Mouse (Mus musculus): ENCODE results near the gene Zfp334. TPM values are rescaled to one million over a fixed set of nuclear protein-coding genes. Genes with fewer than 3 reads are reported as not detected.

The Zfp334 gene
- polyA plus RNA-seq (2011; ENCODE audit: insufficient read depth, insufficient read length, low read depth, missing spikeins), result 7.3 and 7.5 TPM in 2 replicates

- Histone ChIP-seq H3K9me3 (replicated peaks; ENCODE audit: control insufficient read depth, insufficient read depth, low read length, poor library complexity, severe bottlenecking) (no peaks in the 10 kb centered on the region), H3K4me3 (ENCODE audit: low read depth, low read length) (peak within 1 kb of the TSS; percentile 66), H3K27ac (ENCODE audit: insufficient read depth, low read length) (no peak within 1 kb of the TSS), H3K27me3 (ENCODE audit: control insufficient read depth, insufficient read depth, low read length, poor library complexity, severe bottlenecking) (no peaks in the 10 kb centered on the region), H3K36me3 (ENCODE audit: control insufficient read depth, insufficient read depth, low read length, poor library complexity, severe bottlenecking) (no peaks in the 10 kb centered on the region), H3K9ac (ENCODE audit: low read depth, poor library complexity, severe bottlenecking) (peak within 1 kb of the TSS; percentile 79), H3K4me1 (ENCODE audit: control insufficient read depth, insufficient read depth, low read length) (no peaks in the 10 kb centered on the region)
- TF ChIP-seq POLR2A (IDR thresholded peaks at IDR 0.05; ENCODE audit: insufficient read depth, low read length) (no peak), EP300 (IDR thresholded peaks at IDR 0.05; ENCODE audit: insufficient read depth, low read depth, low read length) (no peak), CTCF (IDR thresholded peaks at IDR 0.05; ENCODE audit: low read depth, low read length) (no peak)
These were observed at the start of gene Zfp334 for GRCm38 (mm10) chr2:165387844-165388495. Zfp334 (minus strand) TSS chr2:165388259.

GRCm38 (mm10) chr2:165428694-165429093, 40.6 kb upstream of the Zfp334 start:
- Histone ChIP-seq H3K9ac (ENCODE audit: low read depth, poor library complexity, severe bottlenecking) (no peak overlapping the region), H3K36me3 (ENCODE audit: control insufficient read depth, insufficient read depth, low read length, poor library complexity, severe bottlenecking) (no peaks in the 10 kb centered on the region), H3K27me3 (ENCODE audit: control insufficient read depth, insufficient read depth, low read length, poor library complexity, severe bottlenecking) (no peaks in the 10 kb centered on the region), H3K27ac (ENCODE audit: insufficient read depth, low read length) (no peak overlapping the region), H3K4me1 (ENCODE audit: control insufficient read depth, insufficient read depth, low read length) (no peaks in the 10 kb centered on the region), H3K9me3 (replicated peaks; ENCODE audit: control insufficient read depth, insufficient read depth, low read length, poor library complexity, severe bottlenecking) (no peaks in the 10 kb centered on the region), H3K4me3 (ENCODE audit: low read depth, low read length) (no peak overlapping the region)
- TF ChIP-seq CTCF (IDR thresholded peaks at IDR 0.05; ENCODE audit: low read depth, low read length) (no peak), POLR2A (IDR thresholded peaks at IDR 0.05; ENCODE audit: insufficient read depth, low read length) (no peak)

GRCm38 (mm10) chr2:165420195-165420594, 32.1 kb upstream of the Zfp334 start:
- TF ChIP-seq CTCF (IDR thresholded peaks at IDR 0.05; ENCODE audit: low read depth, low read length) (no peak), POLR2A (IDR thresholded peaks at IDR 0.05; ENCODE audit: insufficient read depth, low read length) (no peak), EP300 (IDR thresholded peaks at IDR 0.05; ENCODE audit: insufficient read depth, low read depth, low read length) (no peak)
- Histone ChIP-seq H3K27me3 (ENCODE audit: control insufficient read depth, insufficient read depth, low read length, poor library complexity, severe bottlenecking) (no peaks in the 10 kb centered on the region), H3K27ac (ENCODE audit: insufficient read depth, low read length) (no peak overlapping the region), H3K9me3 (replicated peaks; ENCODE audit: control insufficient read depth, insufficient read depth, low read length, poor library complexity, severe bottlenecking) (no peaks in the 10 kb centered on the region), H3K36me3 (ENCODE audit: control insufficient read depth, insufficient read depth, low read length, poor library complexity, severe bottlenecking) (no peaks in the 10 kb centered on the region), H3K4me3 (ENCODE audit: low read depth, low read length) (no peak overlapping the region), H3K9ac (ENCODE audit: low read depth, poor library complexity, severe bottlenecking) (no peak overlapping the region), H3K4me1 (ENCODE audit: control insufficient read depth, insufficient read depth, low read length) (no peaks in the 10 kb centered on the region)

GRCm38 (mm10) chr2:165419670-165420111, 31.6 kb upstream of the Zfp334 start:
- TF ChIP-seq POLR2A (IDR thresholded peaks at IDR 0.05; ENCODE audit: insufficient read depth, low read length) (no peak), EP300 (IDR thresholded peaks at IDR 0.05; ENCODE audit: insufficient read depth, low read depth, low read length) (no peak), CTCF (IDR thresholded peaks at IDR 0.05; ENCODE audit: low read depth, low read length) (no peak)
- H3K27ac ChIP-seq (ENCODE audit: insufficient read depth, low read length), result no peak overlapping the region

GRCm38 (mm10) chr2:165418577-165418976, 30.5 kb upstream of the Zfp334 start:
- H3K27me3 ChIP-seq (ENCODE audit: control insufficient read depth, insufficient read depth, low read length, poor library complexity, severe bottlenecking), result no peaks in the 10 kb centered on the region
- no peaks in the 10 kb centered on the region for H3K36me3 ChIP-seq (ENCODE audit: control insufficient read depth, insufficient read depth, low read length, poor library complexity, severe bottlenecking)
- no peaks in the 10 kb centered on the region for H3K4me1 ChIP-seq (ENCODE audit: control insufficient read depth, insufficient read depth, low read length)
- H3K9ac ChIP-seq (ENCODE audit: low read depth, poor library complexity, severe bottlenecking), result no peak overlapping the region
- H3K9me3 ChIP-seq (replicated peaks; ENCODE audit: control insufficient read depth, insufficient read depth, low read length, poor library complexity, severe bottlenecking), result no peaks in the 10 kb centered on the region
- no peak for TF ChIP-seq POLR2A (IDR thresholded peaks at IDR 0.05; ENCODE audit: insufficient read depth, low read length)
- TF ChIP-seq CTCF (IDR thresholded peaks at IDR 0.05; ENCODE audit: low read depth, low read length), result no peak
- no peak for TF ChIP-seq EP300 (IDR thresholded peaks at IDR 0.05; ENCODE audit: insufficient read depth, low read depth, low read length)
- H3K27ac ChIP-seq (ENCODE audit: insufficient read depth, low read length), result no peak overlapping the region
- no peak overlapping the region for H3K4me3 ChIP-seq (ENCODE audit: low read depth, low read length)

More at GRCm38 (mm10) chr2:165419670-165420111, 31.6 kb upstream of the Zfp334 start:
- H3K36me3 ChIP-seq (ENCODE audit: control insufficient read depth, insufficient read depth, low read length, poor library complexity, severe bottlenecking), result no peaks in the 10 kb centered on the region
- H3K4me1 ChIP-seq (ENCODE audit: control insufficient read depth, insufficient read depth, low read length), result no peaks in the 10 kb centered on the region
- H3K9ac ChIP-seq (ENCODE audit: low read depth, poor library complexity, severe bottlenecking), result no peak overlapping the region
- no peak overlapping the region for H3K4me3 ChIP-seq (ENCODE audit: low read depth, low read length)
- no peaks in the 10 kb centered on the region for H3K9me3 ChIP-seq (replicated peaks; ENCODE audit: control insufficient read depth, insufficient read depth, low read length, poor library complexity, severe bottlenecking)
- H3K27me3 ChIP-seq (ENCODE audit: control insufficient read depth, insufficient read depth, low read length, poor library complexity, severe bottlenecking), result no peaks in the 10 kb centered on the region

DNA sequence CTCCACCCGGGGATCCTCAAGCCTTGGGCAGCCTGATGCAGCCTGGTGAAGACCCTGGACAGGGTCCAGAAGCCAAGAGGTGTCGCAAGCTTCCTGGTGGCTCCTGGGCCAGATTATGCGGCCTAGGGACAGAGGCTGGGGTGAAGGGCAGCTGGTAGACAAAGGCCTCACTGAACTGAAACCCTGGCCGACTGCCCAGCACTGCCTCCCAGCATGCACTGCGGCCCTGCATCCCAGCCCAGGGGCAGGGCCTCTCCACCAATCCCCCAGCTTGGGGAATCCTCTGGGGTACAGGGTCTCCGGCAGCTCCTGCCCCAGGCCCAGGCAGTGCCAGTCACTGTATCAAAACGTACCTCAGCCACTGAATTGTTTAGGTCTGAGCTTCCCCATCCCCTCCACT, 29.2 kb upstream of the Zfp334 start:
- no peaks in the 10 kb centered on the region for H3K4me1 ChIP-seq (ENCODE audit: control insufficient read depth, insufficient read depth, low read length)
- no peak overlapping the region for H3K9ac ChIP-seq (ENCODE audit: low read depth, poor library complexity, severe bottlenecking)
- TF ChIP-seq EP300 (IDR thresholded peaks at IDR 0.05; ENCODE audit: insufficient read depth, low read depth, low read length) (no peak), POLR2A (IDR thresholded peaks at IDR 0.05; ENCODE audit: insufficient read depth, low read length) (no peak), CTCF (IDR thresholded peaks at IDR 0.05; ENCODE audit: low read depth, low read length) (no peak)
- H3K36me3 ChIP-seq (ENCODE audit: control insufficient read depth, insufficient read depth, low read length, poor library complexity, severe bottlenecking), result no peaks in the 10 kb centered on the region
- H3K4me3 ChIP-seq (ENCODE audit: low read depth, low read length), result no peak overlapping the region
- H3K27ac ChIP-seq (ENCODE audit: insufficient read depth, low read length), result no peak overlapping the region
- H3K27me3 ChIP-seq (ENCODE audit: control insufficient read depth, insufficient read depth, low read length, poor library complexity, severe bottlenecking), result no peaks in the 10 kb centered on the region
- no peaks in the 10 kb centered on the region for H3K9me3 ChIP-seq (replicated peaks; ENCODE audit: control insufficient read depth, insufficient read depth, low read length, poor library complexity, severe bottlenecking)
